Mouse (Mus musculus) heart, embryonic 10.5 days (tissue): ENCODE data around the gene Hes7. TPM values are rescaled to one million over a fixed set of nuclear protein-coding genes. Genes with fewer than 3 reads are reported as not detected.

ENCODE experiments used
- DNase-seq: peaks from one replicate; pipeline ENCODE4 v3.0.0-alpha.2; 2017; ENCODE audit warnings: low spot score
- H3K27ac ChIP-seq: fragments of 300-500 bp; sonication (generic); 2 replicates; pipeline ENCODE4 v1.5.1; 2016; ENCODE audit warnings: mild to moderate bottlenecking
- H3K27me3 ChIP-seq: fragments of 300-500 bp; sonication (generic); 2 replicates; pipeline ENCODE4 v1.6.1; 2016; ENCODE audit warnings: mild to moderate bottlenecking; ENCODE audit not compliant: poor library complexity, insufficient read depth, severe bottlenecking
- H3K36me3 ChIP-seq: fragments of 300-500 bp; sonication (generic); 2 replicates; pipeline ENCODE4 v1.6.1; 2016; ENCODE audit warnings: mild to moderate bottlenecking, moderate library complexity
- H3K4me1 ChIP-seq: fragments of 300-500 bp; sonication (generic); 2 replicates; pipeline ENCODE4 v1.6.1; 2016; ENCODE audit warnings: mild to moderate bottlenecking
- H3K4me3 ChIP-seq: fragments of 300-500 bp; sonication (generic); 2 replicates; pipeline ENCODE4 v1.5.1; 2016; ENCODE audit warnings: mild to moderate bottlenecking, moderate library complexity
- H3K9me3 ChIP-seq: fragments of 300-500 bp; sonication (generic); 2 replicates; pipeline ENCODE4 v1.6.1; 2016; ENCODE audit warnings: mild to moderate bottlenecking, moderate library complexity
- WGBS: fragments of 180-500 bp; shearing (Covaris S2); methylation state at CpG from one replicate; pipeline ENCODE4 v1.1.7; 2016; 5-methylcytosine and 5-hydroxymethylcytosine counted together
- polyA plus RNA-seq: library from polyadenylated mRNA; unstranded; fragments of >200 nt; fragmentation: Nextera tagmentation; extraction: Ambion mirVana; gene quantifications from 2 replicates; pipeline ENCODE4 v1.2.1, GENCODE M21; 2016

Gene Hes7
- polyA plus RNA-seq, 1 experiment from 2014 or later, result 0.63 TPM

GRCm38 (mm10) chr11:69133566-69133922 lies 13.3 kb downstream of the Hes7 start:
- H3K4me3 ChIP-seq, result peak overlapping the region; percentile 64
- H3K27me3 ChIP-seq, result peaks cover 32% of the 10 kb centered on the region
- peaks cover 13% of the 10 kb centered on the region for H3K4me1 ChIP-seq
- no peaks in the 10 kb centered on the region for H3K36me3 ChIP-seq
- DNase-seq, result no peak
- H3K27ac ChIP-seq, result 0 out of 2 replicates have a peak overlapping the region, but pooled peaks have one; percentile 57
- H3K9me3 ChIP-seq, result no peaks in the 10 kb centered on the region
- 18% methylated on average over 5 of the region's 5 CpGs for WGBS

- peaks cover 32% of the 10 kb centered on the region for H3K27me3 ChIP-seq
- H3K27ac ChIP-seq, result peak overlapping the region; percentile 57; the same call in 1 of the 2 replicates
- H3K36me3 ChIP-seq, result no peaks in the 10 kb centered on the region
- DNase-seq, result no peak
- WGBS, result 2% methylated on average over 34 of the region's 34 CpGs
- peak overlapping the region; percentile 64 for H3K4me3 ChIP-seq
- peaks cover 13% of the 10 kb centered on the region for H3K4me1 ChIP-seq
- no peaks in the 10 kb centered on the region for H3K9me3 ChIP-seq
Measured at GRCm38 (mm10) chr11:69133923-69134621, 13.9 kb downstream of the Hes7 start.

GRCm38 (mm10) chr11:69134622-69134968 lies 14.4 kb downstream of the Hes7 start:
- Histone ChIP-seq H3K4me3 (peak overlapping the region; percentile 64), H3K4me1 (peaks cover 13% of the 10 kb centered on the region), H3K27ac (peak overlapping the region; percentile 57; the same call in 1 of the 2 replicates), H3K36me3 (no peaks in the 10 kb centered on the region), H3K9me3 (no peaks in the 10 kb centered on the region), H3K27me3 (peaks cover 32% of the 10 kb centered on the region)
- WGBS, result 35% methylated on average over 8 of the region's 8 CpGs
- DNase-seq, result no peak

GRCm38 (mm10) chr11:69135361-69135760 lies 15.2 kb downstream of the Hes7 start:
- H3K36me3 ChIP-seq, result no peaks in the 10 kb centered on the region
- no peak overlapping the region for H3K27ac ChIP-seq
- H3K4me1 ChIP-seq, result peaks cover 13% of the 10 kb centered on the region
- no peak overlapping the region for H3K4me3 ChIP-seq
- no peak for DNase-seq
- H3K9me3 ChIP-seq, result no peaks in the 10 kb centered on the region
- H3K27me3 ChIP-seq, result peaks cover 32% of the 10 kb centered on the region
- 83% methylated on average over 6 of the region's 6 CpGs for WGBS

GRCm38 (mm10) chr11:69147546-69147945 lies 27.3 kb downstream of the Hes7 start:
- no peaks in the 10 kb centered on the region for H3K9me3 ChIP-seq
- H3K36me3 ChIP-seq, result no peaks in the 10 kb centered on the region
- no peak overlapping the region for H3K4me3 ChIP-seq
- 72% methylated on average over 7 of the region's 7 CpGs for WGBS
- H3K27ac ChIP-seq, result no peak overlapping the region
- no peak for DNase-seq
- peaks cover 28% of the 10 kb centered on the region for H3K27me3 ChIP-seq
- peaks cover 13% of the 10 kb centered on the region for H3K4me1 ChIP-seq

- 91% methylated on average over 5 of the region's 5 CpGs for WGBS
- DNase-seq, result no peak
- Histone ChIP-seq H3K36me3 (no peaks in the 10 kb centered on the region), H3K9me3 (no peaks in the 10 kb centered on the region), H3K27me3 (peaks cover 29% of the 10 kb centered on the region), H3K27ac (no peak overlapping the region), H3K4me3 (no peak overlapping the region), H3K4me1 (peaks cover 13% of the 10 kb centered on the region)
Measured at GRCm38 (mm10) chr11:69148451-69148960, 28.3 kb downstream of the Hes7 start.

DNA sequence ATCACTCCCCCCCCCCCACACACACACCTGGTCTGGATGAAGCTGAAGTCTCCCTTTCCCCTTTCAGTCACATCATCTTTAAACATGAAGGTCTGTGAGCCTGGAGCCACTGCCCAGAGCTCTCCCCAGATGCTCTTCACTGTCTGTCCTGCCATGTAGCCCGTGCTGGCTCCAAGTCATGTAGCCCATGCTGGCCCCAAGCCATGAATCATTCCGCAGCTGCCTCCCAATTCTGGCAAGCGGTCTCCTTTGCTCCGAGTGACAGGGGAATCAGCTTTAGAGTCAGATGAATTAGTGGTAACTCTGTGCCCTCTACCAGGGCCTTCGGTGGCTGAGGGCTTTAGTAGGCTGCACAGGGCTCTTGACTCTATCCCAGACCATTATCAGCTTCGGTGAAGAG lies 29.5 kb downstream of the Hes7 start:
- H3K36me3 ChIP-seq, result no peaks in the 10 kb centered on the region
- H3K27me3 ChIP-seq, result peaks cover 39% of the 10 kb centered on the region
- 55% methylated on average over 6 of the region's 6 CpGs for WGBS
- H3K9me3 ChIP-seq, result no peaks in the 10 kb centered on the region
- no peak overlapping the region for H3K4me3 ChIP-seq
- no peak overlapping the region for H3K27ac ChIP-seq
- DNase-seq, result no peak
- H3K4me1 ChIP-seq, result peaks cover 13% of the 10 kb centered on the region

DNA sequence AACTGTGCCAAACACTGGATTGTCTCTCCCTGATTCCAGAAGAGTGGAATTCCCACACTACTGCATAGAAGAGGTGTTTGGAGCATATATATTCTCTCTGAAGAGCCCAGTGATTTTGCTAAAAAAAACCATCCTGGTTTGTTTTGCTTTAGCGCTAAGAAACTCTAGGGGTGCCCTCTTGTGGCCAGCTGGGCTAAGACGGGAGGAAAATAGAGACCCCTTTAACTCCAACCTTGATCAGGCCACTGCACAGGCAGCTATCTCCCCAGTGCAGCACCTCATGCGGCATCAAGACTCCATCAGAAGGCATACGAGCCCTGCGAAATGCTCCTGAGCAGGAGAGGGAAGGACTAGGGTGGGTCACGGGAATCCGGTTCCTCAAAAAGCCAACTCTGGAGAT lies 30.2 kb downstream of the Hes7 start:
- peaks cover 13% of the 10 kb centered on the region for H3K4me1 ChIP-seq
- DNase-seq, result no peak

DNA sequence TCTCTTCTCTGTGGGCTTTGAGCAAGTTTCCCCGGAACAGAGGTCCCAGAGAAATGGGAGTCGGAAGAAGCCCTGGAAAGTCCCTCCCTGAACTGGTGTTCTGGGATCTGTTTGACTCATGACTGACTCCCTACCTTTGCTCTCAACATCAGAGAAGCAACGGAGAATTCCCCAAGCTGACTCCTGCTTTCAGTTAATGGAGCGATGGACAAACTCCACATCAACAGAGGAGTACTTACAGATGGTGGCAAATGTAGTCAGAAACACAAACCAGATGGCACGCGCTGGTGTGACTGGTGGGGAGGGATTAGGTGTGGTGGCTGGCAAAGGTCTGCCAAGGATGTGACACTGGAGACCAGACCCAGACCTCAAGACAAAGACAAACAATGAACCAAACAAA lies 30.8 kb downstream of the Hes7 start:
- H3K9me3 ChIP-seq, result no peaks in the 10 kb centered on the region
- H3K4me3 ChIP-seq, result peak overlapping the region; percentile 47; the same call in 1 of the 2 replicates
- peak overlapping the region; percentile 52; the same call in 1 of the 2 replicates for H3K27ac ChIP-seq
- peaks cover 13% of the 10 kb centered on the region for H3K4me1 ChIP-seq
- no peak for DNase-seq
- H3K36me3 ChIP-seq, result no peaks in the 10 kb centered on the region
- WGBS, result 61% methylated on average over 6 of the region's 6 CpGs
- H3K27me3 ChIP-seq, result peaks cover 51% of the 10 kb centered on the region

More for the DNA sequence above, 30.2 kb downstream of the Hes7 start:
- Histone ChIP-seq H3K9me3 (no peaks in the 10 kb centered on the region), H3K36me3 (no peaks in the 10 kb centered on the region), H3K27ac (peak overlapping the region; percentile 52; the same call in 1 of the 2 replicates), H3K27me3 (peaks cover 46% of the 10 kb centered on the region), H3K4me3 (peak overlapping the region; percentile 47)
- 2% methylated on average over 7 of the region's 7 CpGs for whole genome bisulfite sequencing

DNA sequence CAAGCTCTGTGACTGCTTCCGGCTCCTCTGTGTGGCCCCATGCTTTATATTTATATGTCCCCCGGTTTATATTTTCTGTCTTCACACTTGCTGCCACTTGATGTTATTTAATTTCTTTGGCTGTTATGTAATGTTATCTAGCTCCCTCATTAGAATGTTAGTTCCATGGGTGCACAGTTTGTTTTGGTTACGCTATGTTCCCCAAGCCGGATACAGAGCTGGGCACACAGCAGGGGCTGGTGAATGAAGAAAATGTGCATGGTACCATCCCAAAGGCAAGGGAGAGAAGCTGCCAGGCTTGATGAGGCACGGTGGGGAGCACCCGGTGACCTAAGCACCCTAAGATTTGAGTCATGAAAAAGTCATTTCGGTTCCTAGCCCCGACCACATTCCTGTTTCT lies 33.6 kb downstream of the Hes7 start:
- Histone ChIP-seq H3K9me3 (no peaks in the 10 kb centered on the region; the same call in 1 of the 2 replicates), H3K27ac (no peak overlapping the region), H3K4me3 (no peak overlapping the region), H3K27me3 (peaks cover 76% of the 10 kb centered on the region), H3K4me1 (peaks cover 22% of the 10 kb centered on the region), H3K36me3 (no peaks in the 10 kb centered on the region)
- WGBS, result 77% methylated on average over 8 of the region's 8 CpGs
- DNase-seq, result no peak

- no peaks in the 10 kb centered on the region for H3K36me3 ChIP-seq
- no peaks in the 10 kb centered on the region; the same call in 1 of the 2 replicates for H3K9me3 ChIP-seq
- H3K27ac ChIP-seq, result no peak overlapping the region
- H3K4me1 ChIP-seq, result peaks cover 15% of the 10 kb centered on the region
- H3K4me3 ChIP-seq, result no peak overlapping the region
- peaks cover 86% of the 10 kb centered on the region for H3K27me3 ChIP-seq
- WGBS, result 44% methylated on average over 1 of the region's 1 CpGs
- DNase-seq, result no peak
Measured at GRCm38 (mm10) chr11:69155351-69155750, 35.1 kb downstream of the Hes7 start.

GRCm38 (mm10) chr11:69156800-69157199 lies 36.6 kb downstream of the Hes7 start, which contains the start of gene Alox12b:
Gene Alox12b (plus strand): TSS chr11:69156989.
- WGBS, result 3% methylated on average over 18 of the region's 18 CpGs
- H3K27me3 ChIP-seq, result peaks cover 78% of the 10 kb centered on the region
- peak within 1 kb of the TSS; percentile 34; the same call in 1 of the 2 replicates for H3K4me3 ChIP-seq
- peaks cover 9% of the 10 kb centered on the region; the same call in 1 of the 2 replicates for H3K4me1 ChIP-seq
- H3K27ac ChIP-seq, result no peak within 1 kb of the TSS
- no peak for DNase-seq
- no peaks in the 10 kb centered on the region for H3K36me3 ChIP-seq
- H3K9me3 ChIP-seq, result no peaks in the 10 kb centered on the region; the same call in 1 of the 2 replicates

DNA sequence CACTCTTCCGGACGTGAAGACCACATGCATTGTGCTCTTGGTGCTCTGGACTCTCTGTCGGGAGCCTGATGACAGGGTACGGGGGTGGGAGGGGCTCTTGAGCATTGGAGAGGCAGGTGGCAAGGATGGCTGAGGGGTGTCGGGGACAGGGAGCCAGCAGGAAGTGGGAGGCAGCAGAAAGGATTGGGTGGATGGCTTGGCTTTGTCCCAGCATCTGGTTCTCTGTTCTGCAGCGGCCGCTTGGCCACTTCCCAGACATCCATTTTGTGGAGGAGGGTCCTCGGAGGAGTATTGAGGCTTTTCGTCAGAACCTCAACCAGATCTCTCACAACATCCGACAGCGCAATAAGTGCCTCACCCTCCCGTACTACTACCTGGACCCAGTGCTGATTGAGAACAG lies 49.1 kb downstream of the Hes7 start:
- no peak for DNase-seq
- Histone ChIP-seq H3K4me1 (no peaks in the 10 kb centered on the region), H3K27me3 (peaks cover 60% of the 10 kb centered on the region), H3K36me3 (no peaks in the 10 kb centered on the region), H3K9me3 (no peaks in the 10 kb centered on the region), H3K27ac (no peak overlapping the region), H3K4me3 (no peak overlapping the region)
- WGBS, result 89% methylated on average over 12 of the region's 12 CpGs
